Mouse (Mus musculus): ENCODE data around the gene Kifc3.
"Not testable (repeated sequence)": the region's sequence is repeated elsewhere in the genome, so short reads cannot be mapped to it uniquely, and the experiment has no call there.

The Kifc3 gene

DNA sequence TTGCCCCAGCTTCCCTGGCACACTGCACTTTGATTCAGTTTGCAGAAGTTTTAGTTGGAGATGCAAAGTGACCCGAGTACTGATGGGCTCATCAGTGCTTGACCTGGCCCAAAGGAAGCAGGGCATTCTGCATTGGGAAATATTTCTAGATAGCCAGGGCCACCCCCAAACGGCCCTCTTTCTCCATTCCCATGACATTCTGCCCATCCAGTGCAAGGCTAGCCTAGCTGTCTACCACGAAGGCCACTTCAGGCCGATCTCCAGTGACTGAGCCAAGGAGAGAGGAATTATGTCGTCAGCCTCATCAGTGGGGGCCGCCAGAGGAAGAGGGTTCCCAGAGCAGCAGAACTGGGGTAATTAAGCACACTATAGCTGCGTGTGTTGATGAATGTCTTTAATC lies 1.1 kb downstream of the Kifc3 start:
- no peak for DNase-seq

DNA sequence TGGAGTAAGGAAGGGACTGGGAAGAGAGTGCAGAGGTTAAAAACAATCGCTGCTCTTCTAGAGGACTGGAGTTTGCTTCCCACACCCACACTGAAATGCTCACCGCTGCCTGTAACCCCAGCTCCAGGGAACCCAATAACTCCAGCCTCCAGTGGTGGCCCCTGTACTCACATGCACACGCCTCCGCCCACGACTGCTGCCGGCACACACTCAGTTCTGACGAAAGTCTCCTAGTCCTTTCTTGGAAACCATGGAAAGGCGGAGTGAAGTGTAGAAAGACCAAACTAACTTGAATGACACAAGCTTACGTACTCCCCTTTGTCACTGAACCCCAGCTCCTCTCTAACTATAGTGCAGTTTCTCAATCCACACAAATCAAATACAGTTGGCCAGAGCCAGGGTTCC lies 2.6 kb downstream of the Kifc3 start:
- DNase-seq, result no peak

DNA sequence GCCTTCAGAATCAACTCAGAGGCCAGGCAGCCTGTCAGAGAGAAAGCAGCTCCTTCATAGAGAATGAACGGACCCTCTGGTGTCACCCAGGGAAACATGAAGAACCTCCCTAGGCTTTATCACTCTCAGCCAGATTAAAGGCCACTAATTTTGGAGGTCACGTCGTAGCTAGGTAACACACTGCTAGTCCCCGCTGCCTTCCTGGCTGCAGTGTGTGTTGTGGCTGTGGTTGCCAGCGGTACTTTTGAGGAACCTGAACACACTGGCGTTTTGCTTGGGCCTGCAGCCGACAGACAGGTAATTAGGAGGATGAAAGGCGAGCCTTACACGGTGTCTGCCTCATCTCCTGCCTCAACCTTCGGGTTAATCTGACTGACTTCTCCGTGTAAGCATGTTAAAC lies 6.9 kb downstream of the Kifc3 start:
- no peak for DNase-seq

DNA sequence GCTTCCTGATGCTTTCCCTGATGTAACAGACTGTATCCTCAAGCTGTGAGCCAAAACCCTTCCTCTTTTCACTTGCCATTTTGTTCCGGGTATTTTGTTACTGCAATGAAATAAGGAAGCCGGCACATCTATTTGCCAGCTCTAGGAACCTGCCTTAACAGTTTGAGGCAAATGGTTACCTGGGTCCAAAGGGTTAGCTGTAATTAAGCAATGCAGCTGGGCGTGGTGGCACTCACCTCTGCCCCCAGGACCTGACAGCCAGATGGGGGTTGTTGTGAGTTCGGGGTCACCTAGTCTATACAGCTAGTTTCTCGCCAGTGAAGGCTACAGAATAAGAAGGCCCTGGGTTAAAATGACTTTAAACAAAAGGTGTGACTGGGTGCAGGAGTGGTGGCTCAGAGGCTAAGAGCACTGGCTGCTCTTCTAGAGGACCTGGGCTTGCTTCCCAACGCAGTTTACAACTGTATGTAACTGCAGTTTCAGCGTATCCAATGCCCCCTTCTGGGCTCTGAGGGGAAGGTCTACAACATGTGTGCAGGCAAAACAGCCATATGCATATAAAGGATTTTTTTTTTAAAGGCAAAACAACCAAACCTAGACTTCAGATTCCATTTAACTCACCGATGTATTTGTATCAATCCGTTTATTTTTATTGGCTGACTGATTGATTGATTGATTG lies 11.0 kb downstream of the Kifc3 start:
- DNase-seq, result no peak

DNA sequence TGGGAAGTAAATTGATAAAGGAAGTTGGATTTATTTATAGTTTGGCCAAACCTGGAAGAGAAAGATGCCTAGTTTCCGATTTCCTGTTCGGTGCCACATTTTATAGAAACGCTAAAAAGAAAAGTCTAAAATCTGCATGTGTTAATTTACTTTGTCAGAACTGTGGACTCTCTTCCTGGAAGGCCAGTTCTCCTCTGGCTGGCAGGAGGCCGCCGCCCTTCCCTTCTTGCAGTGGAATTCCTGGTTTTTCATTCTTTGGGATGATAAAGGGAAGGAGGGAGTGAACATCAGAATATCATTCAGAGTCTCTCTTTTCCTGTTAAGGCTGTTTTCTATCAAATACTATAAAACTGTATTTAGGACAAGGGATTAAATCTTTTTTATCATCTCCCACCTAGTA lies 15.0 kb downstream of the Kifc3 start:
- no peak for DNase-seq

DNA sequence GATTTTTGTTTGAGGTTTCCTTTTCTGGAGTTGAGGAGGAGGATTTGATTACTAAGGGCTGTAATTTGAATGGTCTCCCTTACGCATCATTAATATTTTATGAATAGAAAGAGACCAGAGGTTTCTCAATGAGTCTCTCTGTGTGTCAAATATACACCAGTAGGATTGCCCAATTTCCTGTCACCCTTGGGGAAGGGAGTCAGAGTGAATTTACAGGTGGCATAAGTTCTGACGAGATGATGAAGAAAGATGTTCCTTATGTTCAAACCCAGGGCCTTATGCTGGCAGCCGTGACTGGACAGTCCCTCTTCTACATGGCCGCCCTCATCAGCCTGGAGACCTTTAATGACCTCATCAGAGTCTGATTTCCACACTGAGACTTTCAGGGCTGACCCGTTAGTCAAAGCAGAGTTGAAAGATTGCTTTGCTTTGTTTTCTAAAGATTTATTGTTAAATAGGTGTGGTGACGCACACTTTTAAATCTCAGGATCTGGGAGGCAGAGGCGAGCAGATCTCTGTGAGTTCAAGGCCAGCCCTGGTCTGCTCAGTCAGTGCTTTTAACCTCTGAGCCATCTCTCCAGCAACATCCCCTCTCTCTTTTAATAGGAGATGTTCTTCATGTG lies 16.6 kb downstream of the Kifc3 start:
- DNase-seq, result no peak

DNA sequence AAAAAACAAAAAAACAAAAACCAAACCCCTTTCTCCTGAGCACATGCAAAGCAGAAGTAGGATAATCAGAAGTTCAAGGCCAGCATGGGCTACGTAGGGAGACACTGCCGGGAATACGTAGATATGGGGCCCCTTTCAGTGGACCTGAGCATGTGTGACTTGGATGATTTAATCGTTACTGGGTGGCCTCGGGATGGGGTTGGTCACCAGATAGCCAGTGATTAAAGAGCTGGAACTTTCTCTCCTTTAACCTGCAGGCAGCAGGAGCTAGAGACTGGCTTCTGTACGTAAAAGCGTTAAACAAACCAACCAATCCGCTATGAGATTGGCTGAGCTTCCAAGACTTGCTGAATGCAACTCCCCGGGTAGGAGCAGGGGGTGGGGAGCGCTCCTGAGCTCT lies 17.5 kb downstream of the Kifc3 start:
- no peak for DNase-seq

DNA sequence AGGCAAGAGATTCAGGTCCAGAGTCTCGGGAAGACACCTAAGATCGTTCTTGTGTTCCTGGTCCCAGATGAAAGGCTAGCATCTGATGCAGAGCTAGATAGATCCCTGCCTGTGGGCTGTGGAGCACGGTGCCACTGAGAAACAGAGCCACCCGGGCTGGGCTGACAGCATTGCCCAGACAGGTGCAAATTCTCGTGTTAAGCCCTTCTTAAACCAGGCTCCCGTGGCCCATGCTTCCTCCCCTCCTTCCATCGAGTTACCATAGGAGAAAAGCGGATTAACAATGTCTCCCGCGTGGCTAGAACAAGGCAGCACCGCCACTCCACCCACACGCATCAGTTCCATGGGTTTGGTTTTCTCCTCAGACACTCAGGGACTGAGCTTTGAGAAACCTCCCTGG lies 18.4 kb downstream of the Kifc3 start:
- DNase-seq, result no peak

DNA sequence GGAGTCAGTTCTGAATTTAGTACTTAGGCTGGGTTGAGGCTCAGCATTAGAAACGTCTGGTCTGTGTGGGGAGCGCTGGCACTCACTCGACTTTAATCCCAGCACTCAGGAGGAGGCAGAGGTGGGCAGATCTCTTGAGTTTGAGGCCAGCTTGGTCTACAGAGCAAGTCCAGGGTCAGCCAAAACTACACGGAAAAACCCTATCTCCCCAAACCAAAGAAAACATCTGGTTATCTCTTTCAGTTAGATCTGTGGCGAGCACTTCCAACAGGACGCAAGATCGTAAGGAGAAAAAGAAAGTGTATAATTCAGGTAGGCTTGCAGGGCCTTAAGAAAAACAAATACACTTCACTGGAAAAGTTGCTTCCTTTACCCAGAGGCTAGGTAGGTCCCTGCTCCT lies 20.8 kb downstream of the Kifc3 start:
- no peak for DNase-seq

DNA sequence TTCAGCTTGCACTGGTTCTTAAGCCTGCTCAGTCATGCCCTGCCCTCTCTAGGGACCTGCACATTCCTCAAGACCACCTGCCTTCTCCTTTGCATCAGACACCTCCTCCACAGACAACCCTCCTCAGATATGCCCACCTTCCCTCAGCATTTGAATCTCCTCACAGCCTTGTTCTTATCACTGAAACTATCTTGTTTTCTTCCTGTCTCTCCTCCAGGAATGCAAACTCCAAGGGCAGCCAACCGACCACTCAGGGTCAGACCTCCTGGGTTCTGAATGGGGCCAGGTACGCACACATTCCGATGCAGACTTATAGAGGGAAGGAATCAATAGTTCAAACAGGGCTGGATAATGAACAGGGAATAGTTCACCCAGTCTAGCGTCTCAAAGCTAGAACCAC lies 24.4 kb downstream of the Kifc3 start:
- DNase-seq, result no peak

DNA sequence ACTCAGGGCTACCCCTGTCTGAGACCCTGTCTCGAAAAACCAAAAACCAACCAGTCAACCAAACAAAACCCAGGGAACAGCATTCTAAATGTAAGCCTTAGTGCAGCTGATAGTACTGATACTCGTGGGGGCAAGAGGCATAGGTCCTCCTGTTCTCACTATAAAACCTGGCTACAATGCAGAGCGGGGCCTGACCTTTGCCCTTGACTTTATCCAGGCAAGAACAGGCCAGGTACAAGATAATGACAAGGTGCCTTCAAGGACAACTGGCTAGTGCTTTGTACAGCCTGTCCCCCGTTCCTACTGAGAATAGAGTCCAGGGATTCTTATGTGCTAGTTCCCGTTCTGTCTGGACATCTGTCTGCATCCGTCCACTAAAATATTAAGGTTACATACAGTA lies 25.6 kb downstream of the Kifc3 start:
- no peak for DNase-seq

DNA sequence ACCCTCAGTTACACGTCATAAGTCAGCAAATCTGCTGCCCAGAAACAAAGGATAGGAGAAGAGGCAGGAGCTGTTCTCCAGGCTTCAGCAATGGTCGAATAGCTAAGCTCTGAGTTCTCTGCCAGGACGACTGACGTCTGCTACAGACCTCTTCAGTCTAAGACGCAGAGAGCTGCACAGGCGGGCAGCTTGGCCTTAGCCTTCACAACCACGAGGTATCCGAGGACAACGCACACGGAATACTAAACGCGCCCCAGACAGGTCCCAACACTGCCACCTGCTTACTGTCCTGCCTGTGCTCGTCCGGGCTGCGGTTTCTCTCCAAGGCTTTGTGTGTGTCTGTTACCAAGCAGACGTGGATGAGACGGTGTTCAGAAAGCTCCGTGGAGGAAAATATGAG lies 26.8 kb downstream of the Kifc3 start:
- DNase-seq, result peak; percentile 17

DNA sequence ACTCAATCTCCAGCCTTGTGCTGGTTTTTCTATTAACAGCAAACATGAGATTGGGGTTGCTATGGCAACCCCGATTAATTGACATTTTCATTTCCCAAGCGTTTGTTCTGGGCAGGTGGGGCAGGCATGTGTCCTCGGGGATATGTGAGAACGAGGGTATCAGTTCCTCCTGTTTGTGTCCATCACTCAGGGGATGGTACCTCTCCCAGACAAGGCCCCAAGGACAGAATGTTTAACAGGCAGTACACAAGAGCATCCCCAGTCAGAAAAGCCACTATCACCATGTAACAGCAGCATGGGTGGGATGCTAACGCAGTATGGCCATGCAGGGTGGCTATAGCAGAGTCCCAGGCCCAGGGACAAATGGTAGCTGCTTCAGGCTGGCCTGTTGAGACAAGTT lies 27.3 kb downstream of the Kifc3 start:
- DNase-seq, result no peak

DNA sequence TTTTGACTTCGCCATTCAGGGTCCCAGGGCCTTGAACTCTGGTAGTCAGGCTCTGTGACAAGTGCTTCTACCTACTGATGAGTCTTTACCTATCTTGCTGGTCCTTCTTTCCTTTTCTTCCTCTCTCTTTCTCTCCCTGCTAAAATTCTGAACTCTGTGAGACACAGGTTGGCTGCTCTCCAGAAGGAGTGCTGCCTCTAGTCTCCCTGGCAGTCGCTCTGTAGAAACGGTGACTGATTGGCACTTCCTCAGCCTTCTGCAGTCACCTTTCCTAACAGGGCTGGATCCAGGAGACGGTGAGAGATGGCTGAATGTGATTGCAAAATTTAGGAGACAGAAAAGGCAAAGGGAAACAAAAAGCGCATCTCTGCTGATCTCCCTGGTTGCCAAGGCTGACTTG lies 30.2 kb downstream of the Kifc3 start:
- DNase-seq, result no peak

DNA sequence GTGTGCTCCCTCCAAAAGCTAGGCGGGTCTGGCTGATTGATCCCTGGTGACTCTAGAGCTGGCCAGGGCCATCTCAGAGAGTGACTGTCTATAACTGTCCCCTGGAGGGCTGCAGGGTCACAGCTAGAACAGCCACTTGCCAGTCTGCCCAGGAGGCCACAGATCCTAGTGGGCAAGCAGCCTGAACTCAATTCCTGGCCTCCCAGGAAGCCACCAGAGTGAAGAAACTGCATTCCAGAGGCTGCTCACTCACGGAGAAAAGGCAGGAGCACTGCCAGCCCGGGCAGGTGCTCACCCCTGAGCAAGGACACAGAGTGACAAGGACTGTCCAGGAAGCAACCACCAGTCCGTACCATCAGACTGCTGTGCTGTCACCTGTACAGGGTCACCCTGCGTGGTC lies 34.9 kb downstream of the Kifc3 start:
- DNase-seq, result no peak

DNA sequence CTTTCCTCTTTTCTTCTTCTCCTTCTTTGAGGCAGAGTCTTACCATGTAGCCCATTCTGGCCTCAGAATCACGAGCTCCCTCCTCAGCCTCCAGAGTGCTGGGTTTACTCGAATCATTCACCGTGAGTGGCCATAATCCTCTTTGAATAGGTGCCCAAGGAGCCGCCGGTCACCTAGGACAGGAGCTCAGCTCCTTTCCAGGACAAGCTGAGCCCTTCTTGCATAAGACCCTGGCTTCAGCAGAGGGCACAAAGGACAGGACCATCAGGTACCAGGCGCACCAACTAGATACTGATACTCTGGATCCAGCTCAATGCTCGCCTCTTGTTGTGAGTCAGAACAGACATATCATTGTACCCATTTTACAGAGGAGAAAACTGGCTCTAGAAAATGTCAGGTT lies 36.2 kb downstream of the Kifc3 start:
- DNase-seq, result no peak

DNA sequence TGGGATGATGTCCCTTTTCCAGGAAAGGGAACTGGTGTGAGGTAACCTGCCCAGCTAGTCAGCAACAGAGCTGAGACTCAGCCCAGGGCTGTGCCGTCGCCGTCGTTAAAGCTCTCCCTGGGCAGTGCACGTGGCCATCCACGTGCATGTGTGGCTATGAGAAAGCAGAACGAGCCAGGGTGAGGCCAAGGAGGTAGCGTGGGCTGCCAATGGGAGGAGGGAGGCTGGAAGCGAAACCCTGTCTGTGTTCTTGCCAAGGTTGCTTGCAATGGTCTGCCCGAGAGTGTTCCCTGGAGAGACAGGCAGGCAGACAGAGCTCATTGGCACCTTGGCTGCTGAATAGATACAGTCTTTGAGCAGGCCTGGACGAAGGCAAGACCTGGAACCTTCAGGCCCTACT lies 36.7 kb downstream of the Kifc3 start:
- DNase-seq, result peak; percentile 58

DNA sequence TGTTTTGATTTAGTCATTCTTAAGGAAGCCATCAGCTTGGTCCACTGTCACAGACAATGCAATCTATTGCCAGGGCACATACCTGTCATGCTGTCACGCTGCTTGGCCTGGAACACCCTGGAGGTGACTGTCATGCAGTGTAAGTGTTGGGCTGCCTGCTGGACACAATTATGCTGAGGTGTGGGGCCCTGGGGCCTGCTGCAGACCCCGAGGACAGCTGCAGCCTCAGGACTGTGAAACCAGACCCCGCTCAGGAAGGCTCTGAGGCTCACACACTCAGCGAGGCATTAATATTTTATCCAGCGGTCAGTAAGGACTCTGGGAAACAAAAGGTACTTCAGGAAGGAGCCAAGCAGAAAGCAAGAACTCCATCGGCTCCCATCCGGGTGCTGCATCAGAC lies 38.1 kb downstream of the Kifc3 start:
- no peak for DNase-seq

DNA sequence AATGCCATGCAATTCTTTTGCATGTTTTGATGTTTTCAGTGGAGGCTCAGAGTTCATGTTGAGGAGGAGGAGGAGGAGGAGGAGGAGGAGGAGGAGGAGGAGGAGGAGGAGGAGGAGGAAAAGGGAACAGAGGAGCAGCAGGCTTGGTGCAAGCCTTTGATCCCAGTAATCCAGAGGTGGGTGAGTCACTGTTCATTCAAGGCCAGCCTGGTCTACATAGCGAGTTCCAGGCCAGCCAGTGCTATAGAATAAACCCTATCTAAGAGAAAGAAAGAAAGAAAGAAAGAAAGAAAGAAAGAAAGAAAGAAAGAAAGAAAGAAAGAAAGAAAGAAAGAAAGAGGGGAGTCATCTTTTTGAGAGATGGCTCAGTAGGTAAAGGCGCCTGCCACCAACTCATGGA lies 38.6 kb downstream of the Kifc3 start:
- not testable (repeated sequence) for DNase-seq

DNA sequence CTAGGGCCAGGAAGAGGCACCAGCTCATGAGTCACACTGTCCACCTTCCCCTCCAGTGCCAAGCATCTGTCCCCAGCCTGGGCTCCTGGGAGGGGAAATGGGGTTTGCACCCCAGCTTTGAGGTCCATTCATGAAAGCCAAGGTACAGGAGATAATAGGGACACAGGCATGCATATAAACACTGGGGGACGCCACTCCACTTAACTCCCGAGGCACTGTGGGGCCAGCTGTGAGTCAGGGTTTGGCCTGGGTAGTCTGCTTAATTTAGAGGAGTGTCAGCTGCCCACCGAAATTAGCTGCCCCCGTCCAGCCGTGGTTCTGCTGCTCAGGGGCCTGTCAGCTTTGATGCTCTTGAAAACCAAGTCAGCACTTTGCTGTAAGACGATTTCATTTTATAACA lies 39.8 kb downstream of the Kifc3 start:
- DNase-seq, result no peak

DNA sequence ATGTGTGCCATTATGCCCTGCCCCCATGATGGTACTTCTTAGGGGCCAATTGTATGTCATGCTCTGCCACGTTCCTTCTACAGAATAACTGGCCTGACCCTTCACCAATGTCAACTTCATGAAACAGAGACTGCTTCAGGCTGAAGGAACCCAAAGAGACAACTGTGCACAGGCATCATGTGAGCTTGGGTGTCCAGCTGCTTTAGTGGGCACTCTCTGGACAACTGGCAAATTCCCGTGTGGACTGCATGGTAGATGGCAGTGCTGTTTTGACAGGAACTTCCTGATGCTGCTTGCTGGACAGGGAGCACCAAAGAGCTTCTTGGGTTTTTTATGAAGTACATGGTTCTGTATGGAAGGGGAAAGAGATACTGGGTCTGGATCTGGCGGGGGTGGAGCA lies 43.3 kb downstream of the Kifc3 start:
- no peak for DNase-seq

DNA sequence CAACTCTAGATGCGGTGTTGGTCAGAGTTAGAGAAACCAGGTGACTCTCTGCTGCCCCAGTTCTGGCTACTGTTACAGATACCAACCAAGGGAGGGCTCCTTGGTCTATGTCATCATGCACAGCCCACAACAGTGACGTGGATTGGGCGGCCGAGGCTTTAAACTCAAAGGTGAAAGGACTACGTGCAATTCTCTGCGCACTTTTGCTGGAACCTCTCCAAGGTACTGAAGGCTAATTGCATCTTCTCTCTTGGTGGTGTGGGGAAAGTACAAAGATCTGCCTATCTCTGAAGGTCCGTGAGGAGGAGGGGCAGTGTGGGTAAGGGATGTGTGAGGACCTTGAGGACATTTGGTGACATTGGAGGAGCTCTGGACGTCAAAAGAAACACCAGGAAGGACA lies 44.0 kb downstream of the Kifc3 start:
- no peak for DNase-seq

DNA sequence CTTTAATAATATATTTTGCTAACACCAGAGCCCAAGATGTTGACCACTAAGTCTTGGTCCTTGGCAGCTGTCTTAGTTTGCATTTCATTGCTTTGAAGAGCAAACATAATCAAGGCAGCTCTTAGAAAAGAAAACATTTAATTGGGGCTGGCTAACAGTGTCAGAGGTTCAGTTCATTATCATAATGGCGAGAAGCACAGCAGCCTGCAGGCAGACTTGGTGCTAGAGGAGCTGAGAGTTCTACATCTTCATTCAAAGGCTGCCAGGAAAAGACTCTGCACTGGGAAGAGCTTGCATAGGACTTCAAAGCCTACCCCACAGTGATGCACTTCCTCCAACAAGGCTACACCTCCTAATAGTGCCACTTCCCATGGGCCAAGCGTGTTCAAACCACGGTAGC lies 45.5 kb downstream of the Kifc3 start:
- DNase-seq, result no peak

DNA sequence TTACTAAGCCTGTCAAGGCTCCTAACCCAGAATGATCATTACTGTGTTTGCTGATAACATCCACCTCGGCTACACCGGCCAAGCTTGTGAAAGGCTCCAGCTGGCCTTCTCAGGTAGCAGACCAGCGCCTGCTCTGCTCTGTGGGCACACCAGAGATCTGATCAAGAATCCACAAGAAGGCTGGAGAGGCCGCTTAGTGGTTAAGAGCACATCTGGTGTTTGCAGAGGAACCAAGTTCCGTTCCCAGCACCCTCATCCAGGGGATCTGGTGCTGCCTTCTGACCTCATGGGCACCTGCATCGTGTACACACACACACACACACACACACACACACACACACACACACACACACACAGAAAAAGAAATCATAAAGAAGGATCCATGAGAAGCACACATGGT lies 46.5 kb downstream of the Kifc3 start:
- no peak for DNase-seq

DNA sequence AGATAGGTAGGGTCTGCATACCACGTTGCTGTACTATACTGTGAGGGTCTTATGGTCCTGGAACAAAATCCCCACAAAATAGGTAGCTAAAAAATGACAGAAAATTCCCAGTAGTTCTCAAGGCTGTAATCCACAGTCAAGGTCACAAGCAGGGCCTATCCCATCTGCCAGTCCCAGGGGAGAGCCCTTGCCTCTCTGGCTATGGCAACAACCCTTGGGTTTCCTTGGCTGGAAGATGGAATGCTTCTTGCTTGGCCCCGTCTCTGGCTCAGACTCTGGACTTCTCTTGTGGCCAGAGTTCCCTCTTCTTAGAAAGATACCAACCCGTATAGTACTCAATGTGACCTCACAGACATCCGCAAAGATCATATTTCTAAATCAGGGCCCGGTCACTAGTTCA lies 47.3 kb downstream of the Kifc3 start:
- DNase-seq, result no peak
